Mouse (Mus musculus): ENCODE measurements around the gene Gm48551. TPM values are rescaled to one million over a fixed set of nuclear protein-coding genes. Genes with fewer than 3 reads are reported as not detected.

The Gm48551 gene
- polyA plus RNA-seq, 1 experiment from 2014 or later, result 1.9 TPM

GRCm38 (mm10) chr10:81367207-81367495, 17.1 kb upstream of the Gm48551 start:
- no peak overlapping the region for H3K4me3 ChIP-seq (replicated peaks; ENCODE audit: low read depth, low read length)
- no peak for ATAC-seq (replicated peaks; ENCODE audit: low FRiP score, low read depth)
- DNase-seq (ENCODE audit: low spot score), result no peak
- H3K9me3 ChIP-seq (replicated peaks; ENCODE audit: low read length), result no peaks in the 10 kb centered on the region
- 85% methylated on average over 6 of the region's 6 CpGs for WGBS
- no peak overlapping the region for H3K4me2 ChIP-seq (ENCODE audit: low read length)
- H3K4me1 ChIP-seq (replicated peaks; ENCODE audit: insufficient read depth, low read length), result peaks cover 18% of the 10 kb centered on the region
- H3K9ac ChIP-seq (ENCODE audit: low read depth, low read length), result no peak overlapping the region
- peaks cover 50% of the 10 kb centered on the region for H3K36me3 ChIP-seq (ENCODE audit: insufficient read depth, low read length)
- no peak for TF ChIP-seq CTCF (IDR thresholded peaks at IDR 0.05; ENCODE audit: low read depth)
- no peak overlapping the region for H3K27ac ChIP-seq
- no peaks in the 10 kb centered on the region for H3K27me3 ChIP-seq (ENCODE audit: insufficient read depth, low read length)

DNA sequence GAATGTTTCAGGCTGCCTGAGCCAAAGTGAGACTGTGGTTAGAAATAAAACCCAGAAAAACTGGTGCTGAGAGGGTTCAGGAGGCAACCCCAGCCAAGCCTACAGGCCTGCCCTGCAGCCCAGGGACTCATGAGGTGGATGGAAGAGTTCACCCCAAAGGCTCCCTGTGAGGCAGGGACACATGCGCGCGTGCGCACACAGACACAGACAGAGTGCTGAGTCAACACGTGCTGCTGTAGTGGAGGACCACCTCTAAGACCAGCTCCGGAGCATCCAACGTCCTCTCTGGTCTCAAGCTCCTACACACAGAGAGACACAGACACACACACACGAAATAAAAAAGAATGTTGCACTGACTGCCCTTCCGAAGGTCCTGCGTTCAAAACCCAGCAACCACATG, 8.9 kb upstream of the Gm48551 start:
- no peak for TF ChIP-seq CTCF (IDR thresholded peaks at IDR 0.05; ENCODE audit: low read depth)
- Histone ChIP-seq H3K27ac (no peak overlapping the region), H3K4me1 (replicated peaks; ENCODE audit: insufficient read depth, low read length) (peaks cover 12% of the 10 kb centered on the region), H3K9me3 (replicated peaks; ENCODE audit: low read length) (no peaks in the 10 kb centered on the region), H3K36me3 (ENCODE audit: insufficient read depth, low read length) (peaks cover 32% of the 10 kb centered on the region), H3K27me3 (ENCODE audit: insufficient read depth, low read length) (no peaks in the 10 kb centered on the region), H3K9ac (ENCODE audit: low read depth, low read length) (no peak overlapping the region), H3K4me2 (ENCODE audit: low read length) (no peak overlapping the region), H3K4me3 (replicated peaks; ENCODE audit: low read depth, low read length) (no peak overlapping the region)
- ATAC-seq (replicated peaks; ENCODE audit: low FRiP score, low read depth) (no peak), DNase-seq (ENCODE audit: low spot score) (no peak)
- 95% methylated on average over 10 of the region's 10 CpGs for WGBS

- 29% methylated on average over 6 of the region's 6 CpGs for WGBS
These were observed 7.5 kb upstream of the Gm48551 start for GRCm38 (mm10) chr10:81376561-81377361.

GRCm38 (mm10) chr10:81377362-81377664, 7.0 kb upstream of the Gm48551 start:
- no peak for TF ChIP-seq CTCF (IDR thresholded peaks at IDR 0.05; ENCODE audit: low read depth)
- Histone ChIP-seq H3K36me3 (ENCODE audit: insufficient read depth, low read length) (peaks cover 18% of the 10 kb centered on the region; the same call in 1 of the 2 replicates), H3K4me3 (replicated peaks; ENCODE audit: low read depth, low read length) (peak overlapping the region; percentile 77), H3K27ac (peak overlapping the region; percentile 65; the same call in 1 of the 2 replicates), H3K4me1 (replicated peaks; ENCODE audit: insufficient read depth, low read length) (peaks cover 12% of the 10 kb centered on the region), H3K27me3 (ENCODE audit: insufficient read depth, low read length) (no peaks in the 10 kb centered on the region), H3K9ac (ENCODE audit: low read depth, low read length) (peak overlapping the region; percentile 82), H3K4me2 (ENCODE audit: low read length) (peak overlapping the region; percentile 82), H3K9me3 (replicated peaks; ENCODE audit: low read length) (no peaks in the 10 kb centered on the region)
- WGBS, result 27% methylated on average over 2 of the region's 2 CpGs
- DNase-seq (ENCODE audit: low spot score) (no peak), ATAC-seq (replicated peaks; ENCODE audit: low FRiP score, low read depth) (no peak)

More at GRCm38 (mm10) chr10:81376561-81377361, 7.5 kb upstream of the Gm48551 start:
- H3K4me3 ChIP-seq (replicated peaks; ENCODE audit: low read depth, low read length), result peak overlapping the region; percentile 77
- peak; percentile 34 for TF ChIP-seq CTCF (IDR thresholded peaks at IDR 0.05; ENCODE audit: low read depth)
- DNase-seq (ENCODE audit: low spot score), result no peak
- peak overlapping the region; percentile 82; the same call in 1 of the 2 replicates for H3K9ac ChIP-seq (ENCODE audit: low read depth, low read length)
- peak overlapping the region; percentile 65 for H3K27ac ChIP-seq
- peaks cover 18% of the 10 kb centered on the region; the same call in 1 of the 2 replicates for H3K36me3 ChIP-seq (ENCODE audit: insufficient read depth, low read length)
- no peaks in the 10 kb centered on the region for H3K27me3 ChIP-seq (ENCODE audit: insufficient read depth, low read length)
- H3K9me3 ChIP-seq (replicated peaks; ENCODE audit: low read length), result no peaks in the 10 kb centered on the region
- H3K4me1 ChIP-seq (replicated peaks; ENCODE audit: insufficient read depth, low read length), result peaks cover 12% of the 10 kb centered on the region
- ATAC-seq (replicated peaks; ENCODE audit: low FRiP score, low read depth), result no peak
- H3K4me2 ChIP-seq (ENCODE audit: low read length), result peak overlapping the region; percentile 82

GRCm38 (mm10) chr10:81377793-81378552, 6.3 kb upstream of the Gm48551 start, which contains the start of gene Fzr1:
Gene Fzr1 (minus strand): TSS chr10:81378516.
- peak; percentile 66; the same call in 1 of the 2 replicates for ATAC-seq (replicated peaks; ENCODE audit: low FRiP score, low read depth)
- TF ChIP-seq CTCF (IDR thresholded peaks at IDR 0.05; ENCODE audit: low read depth), result no peak

DNA sequence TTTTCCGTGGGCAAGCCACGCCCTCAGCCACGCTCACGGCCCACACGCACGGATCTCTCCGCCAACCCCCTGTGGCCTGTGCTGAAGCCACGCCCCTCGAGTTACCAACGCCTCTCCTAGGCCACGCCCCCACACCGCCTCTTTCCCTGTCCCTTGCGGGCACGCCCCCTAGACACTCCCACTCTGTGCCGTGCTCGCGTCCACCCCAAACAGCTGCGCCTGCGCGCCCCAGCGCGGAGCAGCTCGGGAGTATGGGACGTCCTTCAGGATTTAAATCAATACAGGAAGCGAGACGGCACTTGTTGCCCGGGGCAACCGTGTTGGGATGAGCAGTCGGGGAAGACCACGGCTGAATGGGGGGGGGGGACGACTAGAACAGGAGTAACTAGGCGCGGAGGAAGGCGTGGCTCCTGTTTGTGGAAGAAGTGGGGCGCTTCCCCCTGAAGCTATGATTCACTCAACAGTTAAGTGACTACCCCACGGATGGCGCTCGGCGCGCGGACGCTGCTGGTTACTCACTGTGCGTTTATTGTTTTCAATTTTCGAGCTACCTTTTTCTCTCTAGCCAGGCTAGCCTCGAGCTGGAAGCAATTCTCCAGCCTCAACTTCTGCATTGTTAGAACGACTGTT, 5.6 kb upstream of the Gm48551 start:
- Histone ChIP-seq H3K36me3 (ENCODE audit: insufficient read depth, low read length) (peaks cover 7% of the 10 kb centered on the region; the same call in 1 of the 2 replicates), H3K4me2 (ENCODE audit: low read length) (peak overlapping the region; percentile 64), H3K9ac (ENCODE audit: low read depth, low read length) (peak overlapping the region; percentile 40; the same call in 1 of the 2 replicates), H3K4me3 (replicated peaks; ENCODE audit: low read depth, low read length) (peak overlapping the region; percentile 77), H3K27ac (0 out of 2 replicates have a peak overlapping the region, but pooled peaks have one; percentile 54), H3K4me1 (replicated peaks; ENCODE audit: insufficient read depth, low read length) (peaks cover 12% of the 10 kb centered on the region), H3K27me3 (ENCODE audit: insufficient read depth, low read length) (no peaks in the 10 kb centered on the region), H3K9me3 (replicated peaks; ENCODE audit: low read length) (no peaks in the 10 kb centered on the region)
- peak; percentile 39; the same call in 1 of the 2 replicates for TF ChIP-seq CTCF (IDR thresholded peaks at IDR 0.05; ENCODE audit: low read depth)
- WGBS, result under 1% methylated on average over 46 of the region's 46 CpGs
- DNase-seq (ENCODE audit: low spot score) (peak; percentile 100), ATAC-seq (replicated peaks; ENCODE audit: low FRiP score, low read depth) (peak; percentile 96)

More at GRCm38 (mm10) chr10:81377793-81378552, 6.3 kb upstream of the Gm48551 start, which contains the start of gene Fzr1:
- Histone ChIP-seq H3K27me3 (ENCODE audit: insufficient read depth, low read length) (no peaks in the 10 kb centered on the region), H3K4me3 (replicated peaks; ENCODE audit: low read depth, low read length) (peak within 1 kb of the TSS; percentile 77), H3K9ac (ENCODE audit: low read depth, low read length) (peak within 1 kb of the TSS; percentile 82), H3K4me1 (replicated peaks; ENCODE audit: insufficient read depth, low read length) (peaks cover 12% of the 10 kb centered on the region), H3K4me2 (ENCODE audit: low read length) (peak within 1 kb of the TSS; percentile 82), H3K36me3 (ENCODE audit: insufficient read depth, low read length) (peaks cover 14% of the 10 kb centered on the region; the same call in 1 of the 2 replicates), H3K9me3 (replicated peaks; ENCODE audit: low read length) (no peaks in the 10 kb centered on the region), H3K27ac (peak within 1 kb of the TSS; percentile 65)
- DNase-seq (ENCODE audit: low spot score), result no peak
- 2% methylated on average over 56 of the region's 59 CpGs for WGBS

All from kidney, postnatal 0 days (tissue).